Mouse (Mus musculus): Measurements from ENCODE around the gene Thra.

Thra gene

GRCm38 (mm10) chr11:98795015-98795713 lies 54.7 kb downstream of the Thra start, which contains the start of gene Msl1:
TSS of gene Msl1 (plus strand) at chr11:98795516.
- no peak for DNase-seq (ENCODE audit: low read depth, low spot score)

GRCm38 (mm10) chr11:98795714-98796514 lies 55.5 kb downstream of the Thra start:
- DNase-seq (ENCODE audit: low read depth, low spot score), result no peak

- DNase-seq (ENCODE audit: low read depth, low spot score), result no peak
Measured at GRCm38 (mm10) chr11:98796515-98797216, 56.2 kb downstream of the Thra start.

GRCm38 (mm10) chr11:98797306-98797705 lies 56.9 kb downstream of the Thra start:
- no peak for DNase-seq (ENCODE audit: low read depth, low spot score)

GRCm38 (mm10) chr11:98797909-98798308 lies 57.5 kb downstream of the Thra start:
- DNase-seq (ENCODE audit: low read depth, low spot score), result no peak

- no peak for DNase-seq (ENCODE audit: low read depth, low spot score)
Measured at GRCm38 (mm10) chr11:98804605-98805004, 64.2 kb downstream of the Thra start, which contains the start of gene Casc3. TSS of gene Casc3 (plus strand) at chr11:98804905.

- DNase-seq (ENCODE audit: low read depth, low spot score), result no peak
Measured at GRCm38 (mm10) chr11:98808417-98808816, 68.0 kb downstream of the Thra start.

- DNase-seq (ENCODE audit: low read depth, low spot score), result peak; percentile 99
Measured at GRCm38 (mm10) chr11:98809457-98810290, 69.2 kb downstream of the Thra start.

GRCm38 (mm10) chr11:98810686-98811085 lies 70.2 kb downstream of the Thra start:
- no peak for DNase-seq (ENCODE audit: low read depth, low spot score)

GRCm38 (mm10) chr11:98816706-98817239 lies 76.3 kb downstream of the Thra start:
- DNase-seq (ENCODE audit: low read depth, low spot score), result no peak
